In genomic region chr12:75851481-75851880, GRCm38 (mm10) we compare ENCODE assay signal across 23 mouse cellular contexts. TPM values are rescaled to one million over a fixed set of nuclear protein-coding genes. Genes with fewer than 3 reads are reported as not detected.
A peak's percentile ranks its signal among the peaks of the same experiment; 100 is the strongest.
DNase-seq lines count a peak whose midpoint lies in the region; ATAC-seq and TF ChIP-seq lines count a peak whose summit lies in the region.
"Had no signal": no experiment of that assay in that cellular context is flagged by ENCODE, and none has a peak within 500 bp of the region (broad histone marks: within the 10 kb centered on the region; RNA-seq: fewer than 3 reads in every experiment).

No protein-coding gene starts in this region.

- H3K9me3 ChIP-seq in lung, postnatal 0 days (ENCODE audit: low read length), result no peaks in the 10 kb centered on the region
- H3K9me3 ChIP-seq: embryonic facial prominence, embryonic 12.5 days; forebrain, embryonic 12.5 days; heart, embryonic 10.5 days; hindbrain, embryonic 12.5 days had no signal

- peak; percentile 67 for DNase-seq in liver, adult 2 months (ENCODE audit: extremely low read depth, low read depth, low spot score)
- no peak for DNase-seq in liver
- no peak for DNase-seq in lung, postnatal 0 days (ENCODE audit: low spot score)
- DNase-seq in gastrocnemius, postnatal 36 days, result no peak
- no peak for DNase-seq in gastrocnemius, adult 8-10 months (ENCODE audit: low spot score in 2 of 2)
- DNase-seq: adrenal gland, adult 8-10 months; adrenal gland, postnatal 36 days; cerebellum, adult 8-10 months; cerebellum, postnatal 14 days; gastrocnemius, postnatal 25 days; heart, adult 18-20 months; heart, postnatal 10 days; heart, postnatal 4 days had no signal

- H3K4me1 ChIP-seq in liver, adult 2 months (ENCODE audit: control insufficient read depth, insufficient read depth, low read length), result peaks cover 14% of the 10 kb centered on the region
- H3K4me1 ChIP-seq in lung, postnatal 0 days (ENCODE audit: insufficient read depth, low read depth, low read length), result peaks cover 11% of the 10 kb centered on the region; the same call in 1 of the 2 replicates

- H3K36me3 ChIP-seq in liver, adult 2 months (ENCODE audit: control insufficient read depth, insufficient read depth, low read length), result 0 out of 2 replicates have a peak, but pooled peaks cover 1% of the 10 kb centered on the region
- H3K36me3 ChIP-seq in C2C12 (ENCODE audit: control insufficient read depth, insufficient read depth), result no peaks in the 10 kb centered on the region
- H3K36me3 ChIP-seq in lung, postnatal 0 days (ENCODE audit: insufficient read depth, low read length), result no peaks in the 10 kb centered on the region
- H3K36me3 ChIP-seq: embryonic facial prominence, embryonic 12.5 days; forebrain, embryonic 12.5 days; heart, embryonic 10.5 days had no signal

- WGBS in liver, adult 2 months, result 47% methylated on average over 8 of the region's 8 CpGs
- WGBS in lung, postnatal 0 days, result 80% methylated on average over 8 of the region's 8 CpGs

- no peaks in the 10 kb centered on the region for H3K27me3 ChIP-seq in liver, adult 2 months (ENCODE audit: control insufficient read depth, insufficient read depth, low read length)
- no peaks in the 10 kb centered on the region for H3K27me3 ChIP-seq in C2C12 (ENCODE audit: control insufficient read depth, insufficient read depth, insufficient read length)
- H3K27me3 ChIP-seq in lung, postnatal 0 days (replicated peaks; ENCODE audit: insufficient read depth, low read length), result no peaks in the 10 kb centered on the region
- H3K27me3 ChIP-seq: CH12.LX; embryonic facial prominence, embryonic 12.5 days; forebrain, embryonic 12.5 days; hindbrain, embryonic 12.5 days had no signal

- no peaks in the 10 kb centered on the region for H3K79me3 ChIP-seq in C2C12 (ENCODE audit: low read depth)

- H3K27ac ChIP-seq in liver, adult 2 months (replicated peaks; ENCODE audit: insufficient read depth, low read depth, low read length), result peak overlapping the region; percentile 79
- no peak overlapping the region for H3K27ac ChIP-seq in lung, postnatal 0 days (ENCODE audit: low read length)
- H3K27ac ChIP-seq: embryonic facial prominence, embryonic 12.5 days; forebrain, embryonic 12.5 days; heart, embryonic 10.5 days had no signal

- no peak overlapping the region for H3K4me3 ChIP-seq in liver, adult 2 months (ENCODE audit: insufficient read depth, low read depth, low read length)
- no peak overlapping the region for H3K4me3 ChIP-seq in C2C12 (ENCODE audit: insufficient read depth, poor library complexity, severe bottlenecking)
- H3K4me3 ChIP-seq in lung, postnatal 0 days (ENCODE audit: low read depth, low read length), result no peak overlapping the region
- H3K4me3 ChIP-seq: embryonic facial prominence, embryonic 12.5 days; forebrain, embryonic 12.5 days; heart, embryonic 10.5 days; hindbrain, embryonic 12.5 days had no signal

- no peak overlapping the region for H3K9ac ChIP-seq in liver, adult 2 months (ENCODE audit: low read depth, low read length)
- no peak overlapping the region for H3K9ac ChIP-seq in lung, postnatal 0 days (replicated peaks; ENCODE audit: low read depth)
- H3K9ac ChIP-seq: embryonic facial prominence, embryonic 12.5 days; forebrain, embryonic 12.5 days; hindbrain, embryonic 12.5 days had no signal

- no peak for TF ChIP-seq EP300 in lung, postnatal 0 days (IDR thresholded peaks at IDR 0.05)

- no peak overlapping the region for H3K4me2 ChIP-seq in lung, postnatal 0 days (replicated peaks; ENCODE audit: low read depth, low read length)
- H3K4me2 ChIP-seq: embryonic facial prominence, embryonic 12.5 days; forebrain, embryonic 12.5 days; hindbrain, embryonic 12.5 days had no signal

- ATAC-seq in common myeloid progenitor, adult 5-6 weeks (replicated peaks; ENCODE audit: low read depth, poor library complexity, severe bottlenecking), result 0 out of 2 replicates have a peak, but pooled peaks have one; percentile 23
- ATAC-seq in megakaryocyte progenitor cell, adult 5-6 weeks (replicated peaks; ENCODE audit: poor library complexity), result peak; percentile 18; the same call in 1 of the 2 replicates
- ATAC-seq in lung, postnatal 0 days, result no peak
- ATAC-seq: forebrain, embryonic 16.5 days; hindbrain, embryonic 16.5 days had no signal

- no peak for TF ChIP-seq CTCF in liver, adult 2 months (IDR thresholded peaks at IDR 0.05; ENCODE audit: low read depth, low read length)
- TF ChIP-seq CTCF in C2C12 (IDR thresholded peaks at IDR 0.05; ENCODE audit: control insufficient read depth, insufficient read depth, insufficient read length), result no peak
- no peak for TF ChIP-seq CTCF in lung, postnatal 0 days (IDR thresholded peaks at IDR 0.05)

- peaks cover 12% of the 10 kb centered on the region; the same call in 1 of the 2 replicates for H3K79me2 ChIP-seq in liver, adult 2 months (ENCODE audit: control insufficient read depth, insufficient read depth, low read length)
- no peaks in the 10 kb centered on the region for H3K79me2 ChIP-seq in C2C12 (ENCODE audit: control insufficient read depth, insufficient read depth)

- TF ChIP-seq POLR2A in liver, adult 2 months (IDR thresholded peaks at IDR 0.05; ENCODE audit: extremely low read depth, insufficient read depth, low read length), result no peak

- intact Hi-C loops in gastrocnemius, postnatal 36 days (cut with DNase I), result loop anchor here (5.0 kb wide), 1 partner anchor 34 kb away; the partner anchor contains the start of gene Syne2

- no peak overlapping the region for H3ac ChIP-seq in C2C12 (ENCODE audit: control insufficient read depth, insufficient read length, low read depth)

TF ChIP-seq in C2C12, 6 proteins besides CTCF, POLR2A, EP300 and RAD21:
- TF ChIP-seq CEBPB (IDR thresholded peaks at IDR 0.05; ENCODE audit: low read depth) (peak; percentile 26), USF1 (IDR thresholded peaks at IDR 0.05; ENCODE audit: low read depth) (no peak)

RNA-seq across cellular contexts. Expression of gene Syne2, which starts 33.5 kb away (rescaled TPM):
- total RNA-seq in liver, adult 2 months (2014; rRNA removed), result 31.3 and 43.0 TPM in 2 replicates
- polyA plus RNA-seq in liver, adult 2 months (2012; rRNA removed), result 8.1 and 12.0 TPM in 2 replicates
- polyA plus RNA-seq in C2C12 (2012; fragmentation: generic; extraction: Trizol), result 5.3 TPM
- 12.2 and 13.8 TPM in 2 replicates for total RNA-seq in common myeloid progenitor, adult 5-6 weeks (2017)
- 4.3 and 5.1 TPM in 2 replicates for total RNA-seq in megakaryocyte progenitor cell, adult 5-6 weeks (2015)
- 6.8 TPM in 2 replicates for total RNA-seq in megakaryocyte progenitor cell, adult 5-6 weeks (2017)
- 41.8 and 57.7 TPM in 2 replicates for polyA plus RNA-seq in lung, postnatal 0 days (2015; fragmentation: Nextera tagmentation; extraction: Ambion mirVana)
- total RNA-seq in gastrocnemius, postnatal 36 days (2021), result 10 to 100 TPM; 14.3 to 15.5 TPM
- total RNA-seq in gastrocnemius, adult 8-10 months (2022), result 10 to 100 TPM; 12.3 to 15.0 (median 13.9) TPM
